Mouse (Mus musculus) midbrain, embryonic 14.5 days (tissue): ENCODE measurements around the gene Dpf3. TPM values are rescaled to one million over a fixed set of nuclear protein-coding genes. Genes with fewer than 3 reads are reported as not detected.
A peak's percentile ranks its signal among the peaks of the same experiment; 100 is the strongest.

ENCODE experiments used
- ATAC-seq: fragments of 200-750 bp; cut with Nextera tagmentation; 2 replicates; pipeline ENCODE4 v1.8.0; 2017; ENCODE audit warnings: moderate number of reproducible peaks, moderate library complexity; ENCODE audit not compliant: low FRiP score, low TSS enrichment
- DNase-seq: peaks from one replicate; pipeline ENCODE4 v3.0.0-alpha.2; 2015
- H3K27ac ChIP-seq: fragments of 300-500 bp; sonication (generic); replicated peaks from 2 replicates; pipeline ENCODE4 v1.5.1; 2014; ENCODE audit warnings: mild to moderate bottlenecking, low read depth, low read length, moderate library complexity
- H3K27me3 ChIP-seq: fragments of 300-500 bp; sonication (generic); 2 replicates; pipeline ENCODE4 v1.6.1; 2014; ENCODE audit warnings: low read length, control low read depth, mixed read lengths; ENCODE audit not compliant: control insufficient read depth, insufficient read depth
- H3K36me3 ChIP-seq: fragments of 300-500 bp; sonication (generic); 2 replicates; pipeline ENCODE4 v1.6.1; 2014; ENCODE audit warnings: low read length, control low read depth; ENCODE audit not compliant: control insufficient read depth, insufficient read depth
- H3K4me1 ChIP-seq: fragments of 300-500 bp; sonication (generic); 2 replicates; pipeline ENCODE4 v1.6.1; 2014; ENCODE audit warnings: mild to moderate bottlenecking, antibody characterized with exemption, low read length, control low read depth; ENCODE audit not compliant: control insufficient read depth, insufficient read depth
- H3K4me2 ChIP-seq: fragments of 300-500 bp; sonication (generic); 2 replicates; pipeline ENCODE4 v1.6.1; 2014; ENCODE audit warnings: mild to moderate bottlenecking, low read length, moderate library complexity
- H3K4me3 ChIP-seq: fragments of 300-500 bp; sonication (generic); replicated peaks from 2 replicates; pipeline ENCODE4 v1.5.1; 2014; ENCODE audit warnings: low read depth, low read length
- H3K9ac ChIP-seq: fragments of 300-500 bp; sonication (generic); replicated peaks from 2 replicates; pipeline ENCODE4 v1.6.1; 2014; ENCODE audit warnings: mild to moderate bottlenecking, low read length, moderate library complexity
- H3K9me3 ChIP-seq: fragments of 300-500 bp; sonication (generic); 2 replicates; pipeline ENCODE4 v1.6.1; 2016; ENCODE audit warnings: low read length, control low read depth, mixed read lengths; ENCODE audit not compliant: control insufficient read depth
- WGBS: fragments of 180-500 bp; shearing (Covaris S2); extraction: QIAGEN DNeasy Blood & Tissue Kit; methylation state at CpG from one replicate; pipeline ENCODE4 v1.1.7; 2014; 5-methylcytosine and 5-hydroxymethylcytosine counted together
- polyA plus RNA-seq: library from polyadenylated mRNA; unstranded; fragments of >200 nt; fragmentation: Nextera tagmentation; extraction: Ambion mirVana; gene quantifications from 2 replicates; pipeline ENCODE4 v1.2.1, GENCODE M21; 2014

Dpf3 gene
- polyA plus RNA-seq, 1 experiment from 2014 or later = 30.1 TPM

DNA sequence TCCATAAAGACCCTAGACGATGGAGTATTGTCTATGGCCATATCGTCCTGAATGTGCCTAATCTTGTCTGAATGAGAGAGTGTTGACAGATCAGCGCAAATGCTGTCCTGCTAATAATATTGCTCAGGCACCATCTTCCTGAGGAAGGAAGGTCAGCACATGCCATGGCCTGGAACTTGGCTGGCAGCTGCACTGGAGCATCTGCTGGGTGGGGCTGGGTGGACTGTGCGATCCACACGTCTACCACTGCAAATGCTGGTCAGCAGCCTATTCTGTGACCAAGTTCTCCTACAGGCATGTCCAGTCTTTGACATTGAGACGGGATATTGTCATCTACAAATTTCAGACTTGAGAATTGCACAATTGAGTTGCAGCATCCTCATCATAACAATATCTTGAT is 257.8 kb downstream of the Dpf3 start:
- DNase-seq (no peak), ATAC-seq (no peak)
- Histone ChIP-seq H3K27me3 (no peaks in the 10 kb centered on the region), H3K9ac (no peak overlapping the region), H3K27ac (no peak overlapping the region), H3K36me3 (no peaks in the 10 kb centered on the region), H3K4me3 (no peak overlapping the region), H3K4me1 (0 out of 2 replicates have a peak, but pooled peaks cover 4% of the 10 kb centered on the region), H3K4me2 (no peak overlapping the region), H3K9me3 (no peaks in the 10 kb centered on the region)
- WGBS = 88% methylated on average over 6 of the region's 6 CpGs

DNA sequence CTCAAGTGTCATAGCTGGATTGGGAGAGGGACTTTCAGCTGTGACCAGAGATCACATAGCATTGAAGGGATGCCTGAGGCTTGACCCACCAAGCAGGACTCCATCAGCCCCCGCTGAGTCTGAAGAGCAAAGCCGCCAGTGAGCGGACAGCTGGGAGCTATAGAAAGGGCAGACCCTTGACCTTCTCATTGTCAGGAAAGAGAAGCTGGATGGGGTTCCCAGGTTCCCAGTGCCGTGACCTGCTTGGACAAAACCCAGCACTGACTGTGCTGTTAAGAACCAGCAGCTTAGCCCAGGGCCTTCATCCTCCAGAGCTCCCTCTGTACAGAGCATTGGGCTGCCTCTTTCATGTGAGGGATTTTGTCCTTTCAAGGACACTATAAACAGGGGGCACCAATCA is 260.5 kb downstream of the Dpf3 start:
- Histone ChIP-seq H3K27ac (no peak overlapping the region), H3K9ac (no peak overlapping the region), H3K4me1 (no peaks in the 10 kb centered on the region), H3K36me3 (no peaks in the 10 kb centered on the region), H3K9me3 (no peaks in the 10 kb centered on the region), H3K27me3 (no peaks in the 10 kb centered on the region), H3K4me2 (no peak overlapping the region), H3K4me3 (no peak overlapping the region)
- ATAC-seq (no peak), DNase-seq (no peak)
- WGBS = 28% methylated on average over 4 of the region's 4 CpGs

DNA sequence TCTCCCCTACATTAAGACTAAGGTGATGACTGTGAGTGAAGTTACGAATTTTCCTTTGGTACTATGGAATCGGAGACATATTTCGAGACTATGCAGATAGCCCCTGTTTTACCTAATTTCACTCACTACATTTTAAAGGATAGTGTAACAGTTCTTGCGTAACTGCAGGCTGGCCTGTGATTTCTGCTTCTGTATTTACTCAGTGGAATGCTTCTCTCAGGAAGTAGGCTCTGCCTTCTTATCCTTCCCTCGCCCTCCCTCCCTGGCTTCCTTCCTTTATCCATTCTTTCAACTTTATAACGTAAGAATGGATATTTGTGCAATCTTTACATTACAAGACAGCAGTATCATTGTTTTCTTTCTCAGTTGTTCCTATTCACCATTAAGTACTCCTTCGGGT is 266.6 kb downstream of the Dpf3 start:
- no peak overlapping the region for H3K4me3 ChIP-seq
- H3K9ac ChIP-seq = no peak overlapping the region
- no peak for DNase-seq
- H3K4me1 ChIP-seq = no peaks in the 10 kb centered on the region
- H3K9me3 ChIP-seq = no peaks in the 10 kb centered on the region
- no peak for ATAC-seq
- no peaks in the 10 kb centered on the region for H3K36me3 ChIP-seq
- H3K27ac ChIP-seq = no peak overlapping the region
- WGBS = 90% methylated on average over 7 of the region's 7 CpGs
- no peaks in the 10 kb centered on the region for H3K27me3 ChIP-seq
- H3K4me2 ChIP-seq = no peak overlapping the region

DNA sequence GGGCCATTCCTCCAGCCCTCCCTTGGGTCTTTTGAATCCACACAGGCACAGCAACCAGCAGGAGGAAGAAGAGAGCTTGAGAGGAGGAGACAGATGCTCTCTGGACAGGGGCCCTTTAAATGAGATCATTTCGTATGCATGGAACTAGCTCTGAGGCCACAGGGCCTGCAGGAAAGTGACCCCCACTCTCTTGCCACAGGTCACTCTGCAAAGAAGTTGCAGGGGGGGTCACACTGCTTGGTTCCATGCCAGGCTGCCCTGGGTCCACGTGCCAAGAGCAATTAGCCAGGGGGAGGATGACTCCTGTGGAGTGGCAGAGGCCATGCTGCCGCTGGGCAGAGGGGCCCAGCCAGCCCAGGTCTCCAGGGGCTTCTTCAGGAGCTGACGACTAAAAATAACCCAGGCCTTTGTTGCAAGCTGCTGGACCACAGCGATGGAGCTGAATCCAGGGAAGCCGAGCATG is 273.6 kb downstream of the Dpf3 start:
- peaks cover 18% of the 10 kb centered on the region for H3K4me1 ChIP-seq
- H3K9ac ChIP-seq = no peak overlapping the region
- ATAC-seq (no peak), DNase-seq (peak; percentile 66)
- H3K9me3 ChIP-seq = no peaks in the 10 kb centered on the region
- H3K27ac ChIP-seq = peak overlapping the region; percentile 49
- WGBS = 11% methylated on average over 6 of the region's 6 CpGs
- H3K36me3 ChIP-seq = 0 out of 2 replicates have a peak, but pooled peaks cover 6% of the 10 kb centered on the region
- no peaks in the 10 kb centered on the region for H3K27me3 ChIP-seq
- H3K4me3 ChIP-seq = no peak overlapping the region
- no peak overlapping the region for H3K4me2 ChIP-seq

DNA sequence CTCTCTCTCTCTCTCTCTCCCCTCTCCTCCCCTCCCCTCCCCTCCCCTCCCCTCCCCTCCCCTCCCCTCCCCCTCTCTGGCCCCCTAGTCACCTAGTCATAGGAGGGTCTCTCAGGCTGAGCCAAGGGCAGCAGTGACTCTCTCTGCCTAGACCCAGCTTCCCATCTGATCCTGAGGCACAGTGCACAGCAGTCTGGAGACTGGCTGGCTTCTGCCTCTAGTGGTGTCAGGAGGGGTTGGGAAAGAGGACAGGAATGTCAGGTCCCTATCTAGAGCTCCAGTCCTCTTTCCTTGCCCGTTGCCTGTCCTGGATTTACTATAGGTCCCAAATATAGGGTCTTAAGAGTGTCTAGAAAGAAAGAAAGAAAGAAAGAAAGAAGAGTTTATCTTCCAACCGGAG is 275.5 kb downstream of the Dpf3 start:
- H3K4me2 ChIP-seq = no peak overlapping the region
- H3K27ac ChIP-seq = no peak overlapping the region
- H3K9ac ChIP-seq = no peak overlapping the region
- DNase-seq = no peak
- ATAC-seq = no peak
- H3K4me3 ChIP-seq = no peak overlapping the region
- 0 out of 2 replicates have a peak, but pooled peaks cover 6% of the 10 kb centered on the region for H3K36me3 ChIP-seq
- H3K27me3 ChIP-seq = no peaks in the 10 kb centered on the region
- WGBS = 80% methylated on average over 2 of the region's 2 CpGs
- H3K4me1 ChIP-seq = peaks cover 27% of the 10 kb centered on the region
- H3K9me3 ChIP-seq = no peaks in the 10 kb centered on the region

DNA sequence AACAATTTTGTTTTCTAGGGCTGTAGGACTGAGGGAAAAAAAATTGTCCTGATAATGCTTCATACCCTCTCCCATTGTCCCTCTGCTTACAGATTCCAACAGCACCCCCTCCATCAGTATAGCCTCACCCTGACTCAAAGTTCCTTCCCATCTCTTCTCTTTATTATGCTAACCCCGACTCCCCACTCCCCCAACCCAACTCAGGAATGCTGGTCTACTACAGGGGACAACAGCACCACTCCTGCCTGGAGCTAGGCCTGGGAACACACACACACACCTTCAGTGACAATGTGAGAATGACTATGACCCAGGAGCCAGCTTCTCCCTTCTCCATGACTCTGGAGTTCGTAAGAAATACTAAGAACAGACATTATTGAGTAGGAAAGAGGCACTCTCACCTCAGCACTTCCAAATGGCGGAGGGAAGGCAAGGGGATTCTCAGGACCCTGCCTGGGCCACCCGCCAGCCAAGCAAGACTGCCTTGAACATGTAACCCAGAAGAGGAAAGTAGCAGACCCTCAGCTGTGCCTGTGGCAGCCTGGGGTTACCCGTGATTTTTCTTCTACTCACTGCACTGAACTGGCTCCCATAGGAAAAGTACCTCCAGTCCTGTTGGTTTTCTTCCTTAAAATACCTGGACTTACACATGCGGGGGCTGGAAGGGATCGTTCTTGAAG is 276.2 kb downstream of the Dpf3 start:
- Histone ChIP-seq H3K36me3 (0 out of 2 replicates have a peak, but pooled peaks cover 6% of the 10 kb centered on the region), H3K27me3 (no peaks in the 10 kb centered on the region), H3K4me2 (no peak overlapping the region), H3K27ac (no peak overlapping the region), H3K4me3 (no peak overlapping the region), H3K4me1 (peaks cover 27% of the 10 kb centered on the region), H3K9me3 (no peaks in the 10 kb centered on the region), H3K9ac (no peak overlapping the region)
- no peak for ATAC-seq
- WGBS = 76% methylated on average over 7 of the region's 7 CpGs
- DNase-seq = no peak

DNA sequence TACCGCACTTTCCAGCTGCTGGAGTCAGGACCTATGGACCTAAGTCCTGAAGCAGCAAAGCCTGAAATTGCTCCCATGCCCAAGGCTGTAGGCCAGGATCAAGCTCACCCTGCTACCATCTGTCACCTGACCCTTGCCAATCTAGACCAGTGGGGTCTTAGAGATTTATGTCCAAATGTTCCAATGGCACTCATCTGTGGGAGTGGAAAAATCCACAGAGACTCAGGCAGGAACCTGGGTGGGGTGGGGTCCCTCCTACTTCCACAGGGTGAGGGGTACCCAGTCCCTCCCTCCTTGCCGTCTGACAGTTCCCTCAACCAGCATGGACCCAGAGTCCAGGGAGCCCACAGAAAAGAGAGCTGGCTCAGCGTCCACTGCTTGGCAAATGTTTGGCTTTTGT is 276.8 kb downstream of the Dpf3 start:
- ATAC-seq = no peak
- no peak overlapping the region for H3K4me2 ChIP-seq
- DNase-seq = no peak
- H3K27ac ChIP-seq = no peak overlapping the region
- H3K27me3 ChIP-seq = no peaks in the 10 kb centered on the region
- H3K4me3 ChIP-seq = no peak overlapping the region
- WGBS = 76% methylated on average over 3 of the region's 3 CpGs
- H3K9me3 ChIP-seq = no peaks in the 10 kb centered on the region
- 0 out of 2 replicates have a peak, but pooled peaks cover 6% of the 10 kb centered on the region for H3K36me3 ChIP-seq
- no peak overlapping the region for H3K9ac ChIP-seq
- peaks cover 27% of the 10 kb centered on the region for H3K4me1 ChIP-seq

DNA sequence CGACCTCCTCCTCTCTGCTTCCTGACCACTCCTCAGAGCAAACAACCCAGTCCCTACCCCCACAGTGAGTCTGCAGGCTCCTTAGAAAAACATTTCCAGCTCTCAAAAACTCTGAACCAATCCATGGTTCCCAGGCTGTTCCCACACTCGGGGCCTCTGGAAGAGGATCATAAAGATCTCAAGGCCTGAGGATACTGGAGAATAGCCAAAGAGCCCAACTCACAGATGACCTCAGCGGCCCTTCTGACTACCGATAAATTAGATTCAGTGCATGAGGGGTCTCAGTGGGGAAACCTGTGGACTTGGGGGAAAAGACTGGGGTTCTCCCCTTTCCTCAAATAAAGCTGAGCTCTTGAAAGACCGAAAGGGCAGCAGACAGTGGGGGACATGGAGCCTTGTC is 277.2 kb downstream of the Dpf3 start:
- Histone ChIP-seq H3K9ac (no peak overlapping the region), H3K4me3 (no peak overlapping the region), H3K27ac (no peak overlapping the region), H3K27me3 (no peaks in the 10 kb centered on the region), H3K9me3 (no peaks in the 10 kb centered on the region), H3K4me1 (peaks cover 27% of the 10 kb centered on the region), H3K36me3 (0 out of 2 replicates have a peak, but pooled peaks cover 6% of the 10 kb centered on the region), H3K4me2 (no peak overlapping the region)
- DNase-seq (no peak), ATAC-seq (no peak)
- WGBS = 70% methylated on average over 5 of the region's 5 CpGs

DNA sequence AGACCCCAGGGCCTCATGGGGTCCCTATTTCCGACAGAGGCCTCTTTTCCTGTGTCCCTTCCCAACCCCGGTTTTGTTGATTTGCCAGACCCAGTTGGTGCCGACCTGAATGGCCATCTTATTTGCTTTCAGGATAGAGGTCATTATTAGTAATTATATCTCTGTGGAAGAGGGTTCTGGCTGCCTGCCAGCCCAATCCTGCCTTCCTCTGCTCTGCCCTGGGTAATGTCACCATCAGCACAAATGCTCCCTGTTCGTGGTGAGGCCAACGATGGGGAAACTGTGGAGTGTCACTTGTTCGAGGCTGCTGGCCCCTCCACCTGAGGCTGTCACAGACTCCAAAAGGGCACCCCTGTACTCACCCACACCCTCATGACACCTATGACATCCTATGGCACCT is 278.1 kb downstream of the Dpf3 start:
- peaks cover 25% of the 10 kb centered on the region for H3K4me1 ChIP-seq
- WGBS = 40% methylated on average over 6 of the region's 6 CpGs
- ATAC-seq (no peak), DNase-seq (no peak)
- H3K36me3 ChIP-seq = no peaks in the 10 kb centered on the region
- no peak overlapping the region for H3K9ac ChIP-seq
- H3K4me3 ChIP-seq = no peak overlapping the region
- no peak overlapping the region for H3K4me2 ChIP-seq
- no peaks in the 10 kb centered on the region for H3K27me3 ChIP-seq
- peak overlapping the region; percentile 52; the same call in 1 of the 2 replicates for H3K27ac ChIP-seq
- no peaks in the 10 kb centered on the region for H3K9me3 ChIP-seq
